Mouse (Mus musculus) heart, adult 2 months (tissue): ENCODE measurements at regions not wholly inside any gene's neighbourhood (a gene's known extent, or its start where the extent isn't known, plus 50 kb on each side); places are given as distances from the start of the nearest gene placed in this dataset.

ENCODE experiments used
- DNase-seq, 2 experiments: peaks; one replicate each; pipeline ENCODE4 v3.0.0; 2021
- H3K27ac ChIP-seq: fragments of 200-600 bp; 2 replicates; pipeline ENCODE4 v1.8.1; 2022
- H3K27me3 ChIP-seq: fragments of 200-500 bp; 2 replicates; pipeline ENCODE4 v1.6.1; 2012; ENCODE audit warnings: mild to moderate bottlenecking, low read length, inconsistent platforms, mixed read lengths; ENCODE audit not compliant: control insufficient read depth, insufficient read depth
- H3K36me3 ChIP-seq: fragments of 200-500 bp; 2 replicates; pipeline ENCODE4 v1.6.1; 2012; ENCODE audit warnings: low read length, inconsistent platforms; ENCODE audit not compliant: control insufficient read depth, insufficient read depth
- H3K4me1 ChIP-seq: fragments of 200-500 bp; 2 replicates; pipeline ENCODE4 v1.6.1; 2011; ENCODE audit warnings: low read length; ENCODE audit not compliant: control insufficient read depth, insufficient read depth
- H3K4me3 ChIP-seq: fragments of 200-600 bp; 2 replicates; pipeline ENCODE4 v1.8.1; 2022
- H3K79me2 ChIP-seq: fragments of 200-500 bp; replicated peaks from 2 replicates; pipeline ENCODE4 v1.6.1; 2012; ENCODE audit warnings: mild to moderate bottlenecking, inconsistent platforms, low read length, moderate library complexity, mixed read lengths; ENCODE audit not compliant: control insufficient read depth, insufficient read depth
- H3K9ac ChIP-seq: fragments of 200-500 bp; 2 replicates; pipeline ENCODE4 v1.6.1; 2012; ENCODE audit warnings: low read depth, mild to moderate bottlenecking, control low read depth, inconsistent platforms, low read length, mixed read lengths
- CTCF ChIP-seq: fragments of 200-600 bp; IDR thresholded peaks from 2 replicates; pipeline ENCODE4 v1.8.1; 2022; ENCODE audit warnings: antibody characterized with exemption, mild to moderate bottlenecking, moderate library complexity
- EP300 ChIP-seq: fragments of 200-500 bp; IDR thresholded peaks from 2 replicates; pipeline ENCODE4 v1.6.1; 2011; ENCODE audit warnings: low read depth, low read length, control low read depth; ENCODE audit not compliant: insufficient read depth
- POLR2A ChIP-seq: fragments of 200-500 bp; IDR thresholded peaks from 2 replicates; pipeline ENCODE4 v1.6.1; 2011; ENCODE audit warnings: mild to moderate bottlenecking, low read depth, low read length, control low read depth; ENCODE audit not compliant: insufficient read depth
- WGBS: fragments of 180-500 bp; shearing (Covaris S2); methylation state at CpG from one replicate; pipeline ENCODE4 v1.1.7; 2018; 5-methylcytosine and 5-hydroxymethylcytosine counted together
- intact Hi-C: fragments of 180-260 bp; cut with DNase I; formaldehyde crosslinking; loops from one replicate; pipeline ENCODE4 v1.15.1; 2025

GRCm38 (mm10) chr1:122393660-122394355 is 826.0 kb upstream of the Ddx18 start:
- WGBS: 68% methylated on average over 3 of the region's 3 CpGs

GRCm38 (mm10) chr1:122357015-122357414 is 789.2 kb upstream of the Ddx18 start:
- no peak overlapping the region for H3K27ac ChIP-seq
- H3K79me2 ChIP-seq: no peaks in the 10 kb centered on the region
- H3K4me1 ChIP-seq: no peaks in the 10 kb centered on the region
- H3K27me3 ChIP-seq: no peaks in the 10 kb centered on the region
- DNase-seq: peak; percentile 86 to 94
- no peaks in the 10 kb centered on the region for H3K36me3 ChIP-seq
- no peak overlapping the region for H3K9ac ChIP-seq
- 88% methylated on average over 16 of the region's 16 CpGs for WGBS
- H3K4me3 ChIP-seq: no peak overlapping the region
- no peak for TF ChIP-seq EP300
- TF ChIP-seq CTCF: no peak
- no peak for TF ChIP-seq POLR2A
- intact Hi-C loops: no loop called here

More at GRCm38 (mm10) chr1:122393660-122394355, 826.0 kb upstream of the Ddx18 start:
- intact Hi-C loops: no loop called here
- H3K4me3 ChIP-seq: no peak overlapping the region
- H3K27ac ChIP-seq: no peak overlapping the region
- no peaks in the 10 kb centered on the region for H3K79me2 ChIP-seq
- TF ChIP-seq EP300 (no peak), CTCF (no peak), POLR2A (no peak)
- H3K9ac ChIP-seq: no peak overlapping the region
- H3K27me3 ChIP-seq: no peaks in the 10 kb centered on the region
- H3K36me3 ChIP-seq: no peaks in the 10 kb centered on the region
- no peaks in the 10 kb centered on the region for H3K4me1 ChIP-seq
- DNase-seq: no peak

GRCm38 (mm10) chr1:122351530-122351929 is 783.7 kb upstream of the Ddx18 start:
- H3K9ac ChIP-seq: no peak overlapping the region
- H3K36me3 ChIP-seq: no peaks in the 10 kb centered on the region
- H3K27me3 ChIP-seq: no peaks in the 10 kb centered on the region
- no peak overlapping the region for H3K27ac ChIP-seq
- TF ChIP-seq POLR2A (no peak), CTCF (peak; percentile 18; the same call in 1 of the 2 replicates)
- no peak overlapping the region for H3K4me3 ChIP-seq
- intact Hi-C loops: no loop called here
- no peaks in the 10 kb centered on the region for H3K79me2 ChIP-seq
- no peak for DNase-seq
- no peaks in the 10 kb centered on the region for H3K4me1 ChIP-seq

GRCm38 (mm10) chr1:122333267-122333666 is 765.5 kb upstream of the Ddx18 start:
- Histone ChIP-seq H3K4me1 (no peaks in the 10 kb centered on the region), H3K27ac (no peak overlapping the region), H3K4me3 (no peak overlapping the region), H3K27me3 (no peaks in the 10 kb centered on the region), H3K36me3 (no peaks in the 10 kb centered on the region), H3K9ac (no peak overlapping the region), H3K79me2 (no peaks in the 10 kb centered on the region)
- intact Hi-C loops: no loop called here
- WGBS: 77% methylated on average over 6 of the region's 6 CpGs
- no peak for DNase-seq
- TF ChIP-seq CTCF: no peak
- TF ChIP-seq POLR2A: no peak
- no peak for TF ChIP-seq EP300

- no peak overlapping the region for H3K4me3 ChIP-seq
- no peaks in the 10 kb centered on the region for H3K79me2 ChIP-seq
- intact Hi-C loops: no loop called here
- H3K27me3 ChIP-seq: no peaks in the 10 kb centered on the region
- H3K9ac ChIP-seq: no peak overlapping the region
- 21% methylated on average over 1 of the region's 1 CpGs for WGBS
- no peak overlapping the region for H3K27ac ChIP-seq
- no peak for TF ChIP-seq EP300
- no peak for TF ChIP-seq POLR2A
- TF ChIP-seq CTCF: no peak
- DNase-seq: no peak
- H3K4me1 ChIP-seq: no peaks in the 10 kb centered on the region
- no peaks in the 10 kb centered on the region for H3K36me3 ChIP-seq
Measured at GRCm38 (mm10) chr1:122328276-122328675, 760.5 kb upstream of the Ddx18 start.
